Mouse (Mus musculus) adrenal gland, adult 2 months (tissue): ENCODE results near the gene Gm128. TPM values are rescaled to one million over a fixed set of nuclear protein-coding genes. Genes with fewer than 3 reads are reported as not detected.

Experiments used
- DNase-seq: peaks from one replicate; pipeline ENCODE4 v3.0.0; 2021
- polyA plus RNA-seq: library from polyadenylated mRNA; depleted of rRNA; stranded (reverse); fragments of >200 nt; gene quantifications from 2 replicates; pipeline ENCODE4 v1.2.3, GENCODE M21; 2012
- total RNA-seq, 2 experiments: library from RNA; stranded (reverse); gene quantifications; 2 replicates each; pipeline ENCODE4 v1.2.3; 2021

Gene Gm128
- total and polyA plus RNA-seq, 3 experiments, result 0.20 to 0.21 TPM; not detected in 1

- peak; percentile 71 for DNase-seq
Observed at GRCm38 (mm10) chr3:95267855-95268254, 26.5 kb upstream of the Gm128 start.

- DNase-seq, result no peak
Observed at GRCm38 (mm10) chr3:95266052-95266451, 24.7 kb upstream of the Gm128 start.

- no peak for DNase-seq
Observed at GRCm38 (mm10) chr3:95264724-95265123, 23.3 kb upstream of the Gm128 start.

- peak; percentile 79 for DNase-seq
Observed at GRCm38 (mm10) chr3:95263089-95263739, 21.8 kb upstream of the Gm128 start.

- DNase-seq, result no peak
Observed at GRCm38 (mm10) chr3:95261975-95262374, 20.6 kb upstream of the Gm128 start.

DNA sequence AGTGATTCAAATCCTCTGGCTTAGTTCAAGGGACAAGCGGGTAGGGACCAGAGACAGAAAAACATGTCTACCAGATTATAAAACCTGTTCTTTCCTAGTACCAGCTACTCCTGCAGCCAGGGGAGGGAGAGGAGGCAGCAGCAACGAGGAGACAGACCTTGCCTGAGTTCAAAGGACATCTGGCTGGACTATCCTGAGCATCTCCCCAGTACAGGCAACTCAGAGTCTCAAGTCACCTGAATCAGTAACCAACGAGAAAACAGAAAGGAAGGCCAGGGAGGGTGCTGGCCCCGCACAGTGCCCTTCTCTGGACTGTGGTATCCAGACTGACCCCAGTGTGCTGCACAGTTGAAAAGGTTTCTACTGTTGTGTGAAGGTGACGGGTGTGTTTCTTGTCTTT lies 15.5 kb upstream of the Gm128 start:
- DNase-seq, result no peak

GRCm38 (mm10) chr3:95250783-95251424 lies 9.5 kb upstream of the Gm128 start, which contains the start of gene Bnipl:
Gene Bnipl (minus strand): TSS chr3:95251193.
- DNase-seq, result no peak

- no peak for DNase-seq
Observed at GRCm38 (mm10) chr3:95250361-95250760, 9.0 kb upstream of the Gm128 start.

- no peak for DNase-seq
Observed at GRCm38 (mm10) chr3:95247660-95248336, 6.4 kb upstream of the Gm128 start.

DNA sequence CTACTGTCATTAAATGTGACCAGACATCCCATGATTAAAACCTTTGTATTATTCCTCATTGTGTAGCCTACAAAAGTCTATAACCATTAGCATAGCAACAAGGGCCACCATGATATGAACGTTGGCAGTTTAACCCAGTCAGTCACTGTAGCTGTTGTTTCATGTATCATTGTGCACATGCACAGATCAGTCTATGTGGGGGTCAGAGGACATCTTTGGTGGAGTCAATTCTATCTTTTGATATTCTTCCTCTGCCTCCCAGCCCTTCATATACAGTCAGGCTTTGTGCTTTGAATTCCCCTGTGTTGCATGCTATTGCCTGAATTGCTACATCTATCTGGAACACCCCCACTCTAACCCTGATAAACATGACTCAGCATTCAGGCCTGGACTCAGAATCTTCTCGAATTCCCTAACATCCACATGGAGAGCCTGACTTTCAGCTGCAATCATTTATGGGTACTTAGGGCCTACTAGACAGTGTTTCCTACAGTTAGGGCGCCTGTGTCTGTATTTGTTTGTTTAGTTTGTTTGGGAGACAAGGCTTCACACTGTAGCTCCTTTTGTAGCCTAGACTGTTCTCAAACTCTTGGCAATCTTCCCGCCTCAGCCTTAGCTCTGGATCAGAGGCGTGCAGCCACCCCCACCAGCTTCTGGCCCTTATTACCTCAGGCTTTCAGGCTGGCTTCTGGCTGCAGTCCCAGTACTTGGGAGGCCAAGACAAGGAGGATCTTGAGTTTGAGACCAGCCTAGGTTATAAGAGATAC lies 5.2 kb upstream of the Gm128 start:
- peak; percentile 74 for DNase-seq

DNA sequence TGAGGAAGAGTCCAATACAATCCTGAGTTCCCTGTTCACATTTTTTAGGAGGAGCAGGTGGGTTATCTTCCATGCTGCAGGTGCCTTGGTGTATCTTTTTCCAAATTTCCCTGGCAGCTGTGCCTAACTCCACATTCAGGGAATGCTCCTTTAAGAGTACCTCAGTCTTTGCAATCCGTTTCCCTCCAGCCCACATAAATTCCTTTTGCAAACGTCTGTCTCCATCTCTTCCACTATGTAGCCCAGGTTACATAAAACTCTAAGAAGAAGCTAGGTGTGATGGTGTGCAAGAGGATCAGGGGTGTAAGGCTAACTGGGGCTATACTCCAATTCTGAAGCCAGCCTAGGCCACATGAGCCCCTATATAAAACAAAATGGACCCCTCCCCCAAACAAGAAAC lies 1.7 kb upstream of the Gm128 start:
- DNase-seq, result no peak

GRCm38 (mm10) chr3:95240900-95241299 lies 498 bp downstream of the Gm128 start:
- DNase-seq, result no peak

DNA sequence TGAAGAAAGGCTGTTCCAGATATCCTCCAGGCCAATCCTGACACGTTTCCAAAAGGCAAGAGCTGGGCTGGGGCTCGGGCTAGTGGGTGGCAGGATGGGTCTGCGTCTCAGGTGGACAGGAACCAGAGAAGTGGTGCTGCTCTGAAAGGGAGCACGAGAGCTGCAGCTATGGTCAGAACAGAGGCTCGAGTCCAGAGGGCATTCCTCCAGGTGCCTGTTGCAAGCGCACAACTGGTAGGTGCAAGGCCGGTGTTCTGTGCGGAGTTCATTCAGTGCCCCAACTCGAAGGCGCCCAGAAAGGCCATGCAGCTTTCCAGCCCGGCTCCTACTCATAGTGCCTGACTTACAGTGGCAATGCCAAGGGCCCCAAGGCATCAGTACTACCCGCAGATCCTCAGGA lies 1.4 kb downstream of the Gm128 start:
- DNase-seq, result no peak

- no peak for DNase-seq
Observed at GRCm38 (mm10) chr3:95239022-95239421, 2.4 kb downstream of the Gm128 start.

- no peak for DNase-seq
Observed at GRCm38 (mm10) chr3:95237541-95238099, 3.8 kb downstream of the Gm128 start.

DNA sequence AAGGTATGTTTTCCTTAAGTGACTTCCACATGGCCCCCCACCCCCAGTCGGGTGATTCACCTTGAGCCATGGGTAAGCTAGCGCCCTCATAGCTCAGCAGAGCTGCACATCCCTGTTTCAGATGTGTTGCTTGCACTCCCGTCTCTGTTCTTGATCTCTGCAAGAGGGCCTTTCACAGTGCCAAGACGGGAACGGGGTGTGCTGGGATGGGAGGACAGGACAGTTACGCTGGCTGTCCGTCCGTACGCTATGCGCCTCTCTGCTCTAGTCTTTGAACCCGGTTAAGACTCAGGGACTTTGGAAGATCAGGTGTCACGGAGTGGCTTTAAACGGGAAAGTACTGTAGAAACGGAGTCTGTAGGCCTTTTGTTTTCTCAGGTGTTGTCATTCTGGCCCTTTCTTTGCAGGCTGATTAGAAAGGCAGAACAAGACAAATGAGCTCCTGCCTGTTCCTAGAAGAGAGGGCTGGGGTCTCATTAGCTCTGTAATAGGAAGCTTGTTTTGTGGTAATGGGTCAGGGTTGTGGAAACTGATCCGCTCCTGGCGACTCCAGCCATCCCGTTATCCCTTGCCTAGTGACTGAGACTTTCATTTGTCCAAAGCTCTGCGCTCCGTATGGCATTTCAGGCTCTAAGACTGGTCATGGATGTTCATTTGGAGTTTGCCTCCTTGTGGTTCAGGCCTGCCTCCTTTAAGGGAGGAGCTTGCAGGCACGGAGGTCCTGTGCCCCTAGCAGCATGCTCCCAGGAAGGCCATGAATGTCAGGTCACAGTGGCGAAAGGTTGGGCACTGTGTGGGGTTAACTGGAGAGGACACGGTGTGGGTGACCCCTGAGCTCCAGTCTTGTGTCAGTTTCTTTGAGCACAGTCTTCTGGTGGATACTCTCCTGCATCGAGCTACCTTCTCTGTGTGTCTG lies 5.8 kb downstream of the Gm128 start:
- no peak for DNase-seq

- peak; percentile 21 for DNase-seq
Observed at GRCm38 (mm10) chr3:95233303-95233980, 8.0 kb downstream of the Gm128 start.

- peak; percentile 88 for DNase-seq
Observed at GRCm38 (mm10) chr3:95232771-95233170, 8.6 kb downstream of the Gm128 start.

DNA sequence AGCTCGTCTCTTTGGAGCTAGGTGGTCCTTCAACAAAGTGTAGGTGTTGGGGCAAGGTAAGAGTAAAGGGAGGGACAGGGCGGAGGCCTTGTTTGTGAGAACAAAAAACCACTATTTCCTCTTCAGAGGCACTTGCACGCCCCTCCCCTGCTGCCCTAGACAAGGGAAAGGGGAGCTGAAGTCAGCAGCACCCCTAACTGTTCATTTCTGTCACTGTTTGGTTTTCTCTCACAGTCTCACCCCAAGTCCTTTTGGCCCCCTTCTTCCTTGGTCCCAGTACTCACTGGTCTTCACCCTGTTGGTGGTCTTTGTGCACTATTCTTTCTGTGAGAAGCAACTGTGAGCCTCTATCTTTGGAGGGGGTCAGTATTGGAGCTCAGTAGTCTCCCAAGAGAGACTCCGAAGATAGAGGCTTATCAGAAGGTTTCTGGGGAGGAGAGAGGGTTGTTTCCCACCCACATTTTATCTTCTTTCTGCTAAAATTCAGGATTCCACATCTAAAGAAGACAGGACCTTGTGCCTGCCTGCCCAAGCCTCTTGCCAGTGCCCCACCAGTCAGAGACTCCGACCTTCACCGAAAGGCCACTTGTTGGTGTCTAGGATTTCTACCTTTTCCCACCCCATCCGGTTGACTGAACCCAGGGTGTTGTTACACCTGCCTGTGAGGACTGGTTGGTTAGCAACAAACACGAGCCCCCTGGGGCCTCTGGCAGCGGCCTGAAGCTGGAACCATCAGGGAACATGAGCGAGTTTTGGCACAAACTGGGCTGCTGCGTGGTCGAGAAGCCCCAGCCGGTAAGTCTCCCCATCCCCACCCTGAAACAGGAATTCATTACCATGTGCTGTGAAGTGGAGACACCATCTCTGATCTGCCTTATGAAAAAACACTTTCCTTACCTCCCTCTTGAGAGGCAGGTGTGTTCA lies 9.8 kb downstream of the Gm128 start, which contains the start of gene Mllt11:
Gene Mllt11 (minus strand): TSS at position 874 of the 924 bp plus-strand sequence.
- peak; percentile 29 for DNase-seq
